Mouse (Mus musculus) intestine, embryonic 14.5 days (tissue): ENCODE results near the gene Kank1. TPM values are rescaled to one million over a fixed set of nuclear protein-coding genes. Genes with fewer than 3 reads are reported as not detected.

Experiments
- ATAC-seq: fragments of 200-750 bp; cut with Nextera tagmentation; replicated peaks from 2 replicates; pipeline ENCODE4 v1.8.0; 2017; ENCODE audit warnings: low read depth, moderate number of reproducible peaks, moderate TSS enrichment, moderate library complexity; ENCODE audit not compliant: low FRiP score, low TSS enrichment
- DNase-seq: peaks from one replicate; pipeline ENCODE4 v3.0.0-alpha.2; 2018; ENCODE audit warnings: low spot score
- H3K27ac ChIP-seq: fragments of 300-500 bp; sonication (generic); 2 replicates; pipeline ENCODE4 v1.5.1; 2014; ENCODE audit warnings: low read depth, mild to moderate bottlenecking, control low read depth
- H3K27me3 ChIP-seq: fragments of 300-500 bp; sonication (generic); replicated peaks from 2 replicates; pipeline ENCODE4 v1.6.1; 2014; ENCODE audit warnings: low read length, control low read depth; ENCODE audit not compliant: control insufficient read depth, insufficient read depth
- H3K36me3 ChIP-seq: fragments of 300-500 bp; sonication (generic); 2 replicates; pipeline ENCODE4 v1.6.1; 2014; ENCODE audit warnings: low read length, control low read depth; ENCODE audit not compliant: control insufficient read depth, insufficient read depth
- H3K4me1 ChIP-seq: fragments of 300-500 bp; sonication (generic); replicated peaks from 2 replicates; pipeline ENCODE4 v1.6.1; 2014; ENCODE audit warnings: low read length, control low read depth, mixed read lengths; ENCODE audit not compliant: control insufficient read depth, insufficient read depth
- H3K4me2 ChIP-seq: fragments of 300-500 bp; sonication (generic); 2 replicates; pipeline ENCODE4 v1.6.1; 2014; ENCODE audit warnings: low read length
- H3K4me3 ChIP-seq: fragments of 300-500 bp; sonication (generic); 2 replicates; pipeline ENCODE4 v1.5.1; 2014; ENCODE audit warnings: low read depth, low read length, control low read depth, mixed read lengths
- H3K9ac ChIP-seq: fragments of 300-500 bp; sonication (generic); 2 replicates; pipeline ENCODE4 v1.6.1; 2014; ENCODE audit warnings: mild to moderate bottlenecking, low read length
- H3K9me3 ChIP-seq: fragments of 300-500 bp; sonication (generic); 2 replicates; pipeline ENCODE4 v1.6.1; 2016; ENCODE audit warnings: low read length, control low read depth; ENCODE audit not compliant: control insufficient read depth
- WGBS: fragments of 180-500 bp; shearing (Covaris S2); extraction: QIAGEN DNeasy Blood & Tissue Kit; methylation state at CpG from one replicate; pipeline ENCODE4 v1.1.7; 2014; 5-methylcytosine and 5-hydroxymethylcytosine counted together
- polyA plus RNA-seq: library from polyadenylated mRNA; unstranded; fragments of >200 nt; fragmentation: Nextera tagmentation; extraction: Ambion mirVana; gene quantifications from 2 replicates; pipeline ENCODE4 v1.2.1, GENCODE M21; 2014

The Kank1 gene
- polyA plus RNA-seq, 1 experiment from 2014 or later: 17.7 TPM

DNA sequence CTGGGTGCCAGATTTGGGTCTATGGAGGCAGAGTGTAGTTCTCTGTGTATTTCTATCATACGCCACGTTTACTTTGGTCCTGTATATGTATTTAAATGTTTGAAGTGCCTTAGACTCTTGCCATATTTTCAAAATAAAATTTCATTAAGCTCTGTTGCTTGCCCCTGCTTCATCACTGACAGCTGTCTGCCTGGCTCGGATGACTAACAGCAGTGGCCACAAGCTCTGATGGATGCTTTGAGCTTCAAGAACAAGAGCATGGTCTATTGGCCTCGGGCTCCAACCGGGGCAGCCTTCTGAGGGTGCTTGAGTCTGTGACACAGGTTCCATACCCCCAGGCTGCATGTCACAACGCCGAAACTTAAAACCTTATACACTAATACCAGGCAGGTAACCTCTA is 197.6 kb downstream of the Kank1 start:
- peaks cover 41% of the 10 kb centered on the region for H3K36me3 ChIP-seq
- H3K27me3 ChIP-seq: no peaks in the 10 kb centered on the region
- no peak overlapping the region for H3K27ac ChIP-seq
- no peak for ATAC-seq
- 0 out of 2 replicates have a peak, but pooled peaks cover 6% of the 10 kb centered on the region for H3K4me1 ChIP-seq
- DNase-seq: no peak
- no peaks in the 10 kb centered on the region for H3K9me3 ChIP-seq
- no peak overlapping the region for H3K4me3 ChIP-seq
- H3K9ac ChIP-seq: no peak overlapping the region
- H3K4me2 ChIP-seq: no peak overlapping the region
- WGBS: 91% methylated on average over 7 of the region's 7 CpGs

DNA sequence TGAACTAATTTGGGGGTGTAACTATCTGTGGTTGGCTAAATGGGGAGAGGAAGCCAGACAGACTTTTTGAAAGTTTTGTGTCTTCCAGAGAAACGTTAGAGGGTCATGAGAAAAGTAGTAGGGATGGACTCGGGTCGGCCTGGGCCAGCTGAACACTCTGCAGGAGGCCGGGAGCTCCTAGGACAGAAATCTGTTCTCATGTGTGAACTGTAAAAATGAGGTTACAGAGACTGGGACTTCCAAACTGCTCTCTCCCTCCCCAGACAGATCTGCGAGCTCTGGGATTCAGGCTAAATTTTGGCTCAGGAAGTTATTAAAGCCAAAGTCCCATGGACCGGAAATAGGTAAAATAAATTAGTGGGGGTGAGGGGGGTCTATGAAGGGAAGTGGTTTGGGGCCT is 198.0 kb downstream of the Kank1 start:
- H3K27me3 ChIP-seq: no peaks in the 10 kb centered on the region
- DNase-seq: no peak
- H3K4me3 ChIP-seq: no peak overlapping the region
- peaks cover 38% of the 10 kb centered on the region for H3K36me3 ChIP-seq
- H3K27ac ChIP-seq: no peak overlapping the region
- H3K4me2 ChIP-seq: no peak overlapping the region
- WGBS: 62% methylated on average over 6 of the region's 6 CpGs
- ATAC-seq: no peak
- no peak overlapping the region for H3K9ac ChIP-seq
- H3K4me1 ChIP-seq: 0 out of 2 replicates have a peak, but pooled peaks cover 6% of the 10 kb centered on the region
- no peaks in the 10 kb centered on the region for H3K9me3 ChIP-seq

- Histone ChIP-seq H3K4me1 (0 out of 2 replicates have a peak, but pooled peaks cover 6% of the 10 kb centered on the region), H3K9ac (no peak overlapping the region), H3K4me3 (no peak overlapping the region), H3K9me3 (no peaks in the 10 kb centered on the region), H3K27ac (no peak overlapping the region), H3K36me3 (peaks cover 32% of the 10 kb centered on the region), H3K27me3 (no peaks in the 10 kb centered on the region), H3K4me2 (no peak overlapping the region)
- DNase-seq (no peak), ATAC-seq (no peak)
- 58% methylated on average over 5 of the region's 5 CpGs for WGBS
These were observed 198.6 kb downstream of the Kank1 start for GRCm38 (mm10) chr19:25435412-25435811.

- no peak overlapping the region for H3K27ac ChIP-seq
- no peak overlapping the region for H3K4me2 ChIP-seq
- H3K36me3 ChIP-seq: peaks cover 24% of the 10 kb centered on the region
- H3K9ac ChIP-seq: no peak overlapping the region
- WGBS: 72% methylated on average over 4 of the region's 4 CpGs
- ATAC-seq: no peak
- no peak for DNase-seq
- H3K27me3 ChIP-seq: no peaks in the 10 kb centered on the region
- no peak overlapping the region for H3K4me3 ChIP-seq
- no peaks in the 10 kb centered on the region for H3K9me3 ChIP-seq
- H3K4me1 ChIP-seq: 0 out of 2 replicates have a peak, but pooled peaks cover 6% of the 10 kb centered on the region
These were observed 199.4 kb downstream of the Kank1 start for GRCm38 (mm10) chr19:25436175-25436574.

- 91% methylated on average over 20 of the region's 20 CpGs for WGBS
These were observed 200.2 kb downstream of the Kank1 start for GRCm38 (mm10) chr19:25436789-25437650.

GRCm38 (mm10) chr19:25438246-25438645 is 201.5 kb downstream of the Kank1 start:
- Histone ChIP-seq H3K4me1 (0 out of 2 replicates have a peak, but pooled peaks cover 6% of the 10 kb centered on the region), H3K9me3 (no peaks in the 10 kb centered on the region), H3K9ac (no peak overlapping the region), H3K27me3 (no peaks in the 10 kb centered on the region), H3K4me3 (no peak overlapping the region), H3K36me3 (peaks cover 15% of the 10 kb centered on the region), H3K27ac (no peak overlapping the region), H3K4me2 (no peak overlapping the region)
- ATAC-seq (no peak), DNase-seq (no peak)
- 80% methylated on average over 6 of the region's 6 CpGs for WGBS

More at GRCm38 (mm10) chr19:25436789-25437650, 200.2 kb downstream of the Kank1 start:
- no peak overlapping the region for H3K9ac ChIP-seq
- H3K4me1 ChIP-seq: 0 out of 2 replicates have a peak, but pooled peaks cover 6% of the 10 kb centered on the region
- ATAC-seq (no peak), DNase-seq (no peak)
- H3K4me3 ChIP-seq: no peak overlapping the region
- no peaks in the 10 kb centered on the region for H3K27me3 ChIP-seq
- peaks cover 24% of the 10 kb centered on the region for H3K36me3 ChIP-seq
- H3K9me3 ChIP-seq: no peaks in the 10 kb centered on the region
- no peak overlapping the region for H3K4me2 ChIP-seq
- no peak overlapping the region for H3K27ac ChIP-seq

GRCm38 (mm10) chr19:25439807-25440206 is 203.0 kb downstream of the Kank1 start:
- H3K36me3 ChIP-seq: no peaks in the 10 kb centered on the region; the same call in 1 of the 2 replicates
- H3K4me3 ChIP-seq: no peak overlapping the region
- no peak overlapping the region for H3K9ac ChIP-seq
- 0 out of 2 replicates have a peak, but pooled peaks cover 6% of the 10 kb centered on the region for H3K4me1 ChIP-seq
- H3K9me3 ChIP-seq: no peaks in the 10 kb centered on the region
- WGBS: 58% methylated on average over 6 of the region's 6 CpGs
- ATAC-seq (no peak), DNase-seq (no peak)
- H3K4me2 ChIP-seq: no peak overlapping the region
- H3K27me3 ChIP-seq: no peaks in the 10 kb centered on the region
- H3K27ac ChIP-seq: no peak overlapping the region

GRCm38 (mm10) chr19:25440736-25441135 is 204.0 kb downstream of the Kank1 start:
- Histone ChIP-seq H3K4me1 (no peaks in the 10 kb centered on the region), H3K27me3 (no peaks in the 10 kb centered on the region), H3K27ac (no peak overlapping the region), H3K4me2 (no peak overlapping the region), H3K36me3 (no peaks in the 10 kb centered on the region), H3K4me3 (no peak overlapping the region), H3K9me3 (no peaks in the 10 kb centered on the region), H3K9ac (no peak overlapping the region)
- WGBS: 67% methylated on average over 4 of the region's 4 CpGs
- ATAC-seq: no peak
- DNase-seq: no peak
